Mouse (Mus musculus) hematopoietic stem cell, adult 5-6 weeks (primary cell): ENCODE measurements around the gene Epb41l5. TPM values are rescaled to one million over a fixed set of nuclear protein-coding genes. Genes with fewer than 3 reads are reported as not detected.

Experiments used
- total RNA-seq: library from RNA; stranded (forward); fragments of 172-1452, 232-1000 nt; gene quantifications from 2 replicates; pipeline ENCODE4 v1.2.3, GENCODE M21; 2017

Gene Epb41l5
- total RNA-seq, 1 experiment from 2014 or later: 5.5 TPM

Other genes starting within 250 kb of the Epb41l5 start
- not detected in 2 replicates for gene Inhbb, start 226.8 kb downstream of the Epb41l5 start, total RNA-seq
- 10.6 and 16.5 TPM in 2 replicates for gene Ralb, start 144.2 kb downstream of the Epb41l5 start, total RNA-seq
- gene Tmem185b, start 122.8 kb downstream of the Epb41l5 start, total RNA-seq: 8.5 and 12.2 TPM in 2 replicates
- 17.0 and 22.1 TPM in 2 replicates for gene Ptpn4, start 188.6 kb upstream of the Epb41l5 start, total RNA-seq